Mouse (Mus musculus): ENCODE results near the gene Cers5. TPM values are rescaled to one million over a fixed set of nuclear protein-coding genes. Genes with fewer than 3 reads are reported as not detected.

The Cers5 gene
- polyA plus RNA-seq, 2 experiments: 75.1 to 84.9 TPM

DNA sequence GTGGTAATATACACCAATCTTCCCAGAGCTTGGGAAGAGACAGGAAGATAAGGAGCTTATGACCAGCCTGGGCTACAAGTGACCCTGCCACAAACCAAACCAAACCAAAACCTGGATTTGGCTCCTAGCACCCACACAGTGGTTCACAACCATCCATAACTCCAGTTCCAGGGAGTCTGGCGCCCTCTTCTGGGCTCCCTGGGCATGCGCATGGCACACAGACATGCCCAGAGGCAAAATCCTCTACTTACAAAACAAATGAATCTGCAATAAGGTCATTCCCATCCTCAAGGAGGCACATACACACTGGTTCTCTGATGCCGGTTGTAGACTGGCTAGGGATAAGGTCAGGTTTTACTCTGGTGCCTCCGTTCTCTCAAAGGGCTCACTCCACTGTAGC, 43.3 kb upstream of the Cers5 start:
- Histone ChIP-seq H3K36me3 (ENCODE audit: control insufficient read depth, insufficient read depth, low read length) (peaks cover 25% of the 10 kb centered on the region), H3K4me3 (replicated peaks; ENCODE audit: low read length) (no peak overlapping the region), H3K9me3 (ENCODE audit: control insufficient read depth, low read length) (no peaks in the 10 kb centered on the region), H3K9ac (ENCODE audit: low read depth, low read length, severe bottlenecking) (no peak overlapping the region), H3K4me1 (ENCODE audit: control insufficient read depth, insufficient read depth, low read length) (peaks cover 15% of the 10 kb centered on the region), H3K27me3 (ENCODE audit: control insufficient read depth, insufficient read depth, low read length) (no peaks in the 10 kb centered on the region), H3K4me2 (replicated peaks; ENCODE audit: low read depth, low read length, severe bottlenecking) (no peak overlapping the region), H3K27ac (replicated peaks; ENCODE audit: low read depth, low read length) (no peak overlapping the region)
- 92% methylated on average over 4 of the region's 4 CpGs for WGBS
- no peak for TF ChIP-seq POLR2A (IDR thresholded peaks at IDR 0.05; ENCODE audit: borderline replicate concordance, extremely low read depth, insufficient read depth, insufficient read length)
- ATAC-seq (ENCODE audit: low FRiP score, low read depth) (no peak), DNase-seq (ENCODE audit: low spot score) (no peak)

DNA sequence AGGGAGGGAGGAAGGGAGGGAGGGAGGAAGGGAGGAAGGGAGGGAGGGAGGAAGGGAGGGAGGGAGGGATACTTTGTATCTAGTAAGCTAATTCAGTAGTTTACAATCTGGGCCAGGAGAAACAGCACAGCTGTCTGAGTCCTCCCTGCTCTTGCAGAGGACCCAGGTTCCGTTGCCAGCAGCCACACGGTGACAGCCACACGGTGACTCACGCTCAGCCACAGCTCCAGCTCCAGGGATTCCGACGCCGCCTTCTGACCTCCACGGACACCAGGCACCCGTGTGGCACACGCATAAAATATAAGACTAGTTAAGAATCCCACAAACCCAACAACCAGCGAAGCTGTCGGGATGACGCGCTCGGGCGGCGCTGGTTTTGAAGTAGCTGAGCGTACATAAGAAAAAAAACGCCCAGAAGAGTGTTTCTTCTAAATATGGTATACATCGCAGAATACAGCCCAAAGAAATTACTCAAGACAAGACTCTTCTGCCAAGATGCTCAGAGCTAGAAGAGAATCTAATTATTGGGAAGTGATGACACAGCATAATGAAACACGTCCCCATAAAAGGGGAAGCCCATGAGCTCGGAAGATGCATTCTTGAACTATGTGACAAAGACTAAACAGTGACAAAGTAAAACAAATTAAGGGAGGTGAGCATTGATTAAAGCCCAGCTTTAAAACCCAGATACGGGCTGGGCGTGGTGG, 42.0 kb upstream of the Cers5 start:
- WGBS: 89% methylated on average over 24 of the region's 24 CpGs
- no peak for DNase-seq (ENCODE audit: low spot score)
- no peak for TF ChIP-seq POLR2A (IDR thresholded peaks at IDR 0.05; ENCODE audit: borderline replicate concordance, extremely low read depth, insufficient read depth, insufficient read length)
- ATAC-seq (ENCODE audit: low FRiP score, low read depth): no peak
- Histone ChIP-seq H3K27ac (replicated peaks; ENCODE audit: low read depth, low read length) (no peak overlapping the region), H3K27me3 (ENCODE audit: control insufficient read depth, insufficient read depth, low read length) (no peaks in the 10 kb centered on the region), H3K9ac (ENCODE audit: low read depth, low read length, severe bottlenecking) (no peak overlapping the region), H3K36me3 (ENCODE audit: control insufficient read depth, insufficient read depth, low read length) (peaks cover 25% of the 10 kb centered on the region), H3K9me3 (ENCODE audit: control insufficient read depth, low read length) (no peaks in the 10 kb centered on the region), H3K4me1 (ENCODE audit: control insufficient read depth, insufficient read depth, low read length) (peaks cover 11% of the 10 kb centered on the region), H3K4me3 (replicated peaks; ENCODE audit: low read length) (no peak overlapping the region), H3K4me2 (replicated peaks; ENCODE audit: low read depth, low read length, severe bottlenecking) (no peak overlapping the region)

DNA sequence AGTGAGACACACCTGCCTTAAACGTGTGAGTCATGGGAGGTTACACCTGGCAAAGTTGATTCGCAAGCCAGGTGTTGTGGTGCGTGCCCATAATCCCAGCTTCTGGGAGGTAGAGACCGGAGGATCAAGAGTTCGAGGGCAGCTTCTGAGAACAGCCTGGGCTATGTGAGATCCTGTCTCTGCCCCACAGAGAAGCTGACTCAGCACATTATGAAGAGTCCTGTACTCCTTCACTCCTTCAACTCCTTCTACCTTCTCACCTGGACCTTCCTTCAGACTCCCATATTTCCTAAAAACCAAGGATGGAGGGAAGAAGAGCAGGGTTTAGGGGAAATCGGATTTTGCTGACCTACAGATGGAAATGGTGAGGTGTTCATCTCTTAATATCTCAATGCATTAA, 41.0 kb upstream of the Cers5 start:
- peaks cover 25% of the 10 kb centered on the region for H3K36me3 ChIP-seq (ENCODE audit: control insufficient read depth, insufficient read depth, low read length)
- no peak for TF ChIP-seq POLR2A (IDR thresholded peaks at IDR 0.05; ENCODE audit: borderline replicate concordance, extremely low read depth, insufficient read depth, insufficient read length)
- DNase-seq (ENCODE audit: low spot score) (no peak), ATAC-seq (ENCODE audit: low FRiP score, low read depth) (no peak)
- H3K4me2 ChIP-seq (replicated peaks; ENCODE audit: low read depth, low read length, severe bottlenecking): no peak overlapping the region
- H3K27me3 ChIP-seq (ENCODE audit: control insufficient read depth, insufficient read depth, low read length): no peaks in the 10 kb centered on the region
- H3K4me3 ChIP-seq (replicated peaks; ENCODE audit: low read length): no peak overlapping the region
- no peaks in the 10 kb centered on the region for H3K9me3 ChIP-seq (ENCODE audit: control insufficient read depth, low read length)
- no peak overlapping the region for H3K9ac ChIP-seq (ENCODE audit: low read depth, low read length, severe bottlenecking)
- WGBS: 92% methylated on average over 6 of the region's 6 CpGs
- peaks cover 11% of the 10 kb centered on the region for H3K4me1 ChIP-seq (ENCODE audit: control insufficient read depth, insufficient read depth, low read length)
- H3K27ac ChIP-seq (replicated peaks; ENCODE audit: low read depth, low read length): no peak overlapping the region

DNA sequence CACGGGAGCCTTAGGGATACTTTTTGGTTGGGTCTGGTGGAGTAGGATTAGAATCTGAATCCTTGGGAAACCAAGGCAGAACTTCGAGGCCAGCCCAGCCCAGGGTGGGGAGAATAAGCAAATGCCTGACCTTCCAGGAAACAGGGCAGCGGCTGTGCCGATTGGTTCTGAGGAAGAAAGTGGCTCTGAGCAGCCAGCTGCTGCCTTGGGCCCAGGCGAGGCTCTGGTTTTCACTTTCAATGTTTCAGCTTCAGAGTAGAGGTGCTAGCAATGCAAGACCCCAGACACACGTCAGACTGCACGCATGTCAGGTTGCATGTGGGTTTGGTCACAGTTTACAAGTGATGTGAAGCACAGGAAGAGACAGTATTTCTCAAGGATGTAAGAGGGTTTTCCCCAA, 39.4 kb upstream of the Cers5 start:
- Histone ChIP-seq H3K9me3 (ENCODE audit: control insufficient read depth, low read length) (no peaks in the 10 kb centered on the region), H3K4me1 (ENCODE audit: control insufficient read depth, insufficient read depth, low read length) (peaks cover 14% of the 10 kb centered on the region), H3K27ac (replicated peaks; ENCODE audit: low read depth, low read length) (no peak overlapping the region), H3K4me2 (replicated peaks; ENCODE audit: low read depth, low read length, severe bottlenecking) (no peak overlapping the region), H3K4me3 (replicated peaks; ENCODE audit: low read length) (no peak overlapping the region), H3K27me3 (ENCODE audit: control insufficient read depth, insufficient read depth, low read length) (no peaks in the 10 kb centered on the region), H3K36me3 (ENCODE audit: control insufficient read depth, insufficient read depth, low read length) (peaks cover 31% of the 10 kb centered on the region), H3K9ac (ENCODE audit: low read depth, low read length, severe bottlenecking) (no peak overlapping the region)
- TF ChIP-seq POLR2A (IDR thresholded peaks at IDR 0.05; ENCODE audit: borderline replicate concordance, extremely low read depth, insufficient read depth, insufficient read length): no peak
- ATAC-seq (ENCODE audit: low FRiP score, low read depth): no peak
- WGBS: 59% methylated on average over 7 of the region's 7 CpGs
- DNase-seq (ENCODE audit: low spot score): no peak

DNA sequence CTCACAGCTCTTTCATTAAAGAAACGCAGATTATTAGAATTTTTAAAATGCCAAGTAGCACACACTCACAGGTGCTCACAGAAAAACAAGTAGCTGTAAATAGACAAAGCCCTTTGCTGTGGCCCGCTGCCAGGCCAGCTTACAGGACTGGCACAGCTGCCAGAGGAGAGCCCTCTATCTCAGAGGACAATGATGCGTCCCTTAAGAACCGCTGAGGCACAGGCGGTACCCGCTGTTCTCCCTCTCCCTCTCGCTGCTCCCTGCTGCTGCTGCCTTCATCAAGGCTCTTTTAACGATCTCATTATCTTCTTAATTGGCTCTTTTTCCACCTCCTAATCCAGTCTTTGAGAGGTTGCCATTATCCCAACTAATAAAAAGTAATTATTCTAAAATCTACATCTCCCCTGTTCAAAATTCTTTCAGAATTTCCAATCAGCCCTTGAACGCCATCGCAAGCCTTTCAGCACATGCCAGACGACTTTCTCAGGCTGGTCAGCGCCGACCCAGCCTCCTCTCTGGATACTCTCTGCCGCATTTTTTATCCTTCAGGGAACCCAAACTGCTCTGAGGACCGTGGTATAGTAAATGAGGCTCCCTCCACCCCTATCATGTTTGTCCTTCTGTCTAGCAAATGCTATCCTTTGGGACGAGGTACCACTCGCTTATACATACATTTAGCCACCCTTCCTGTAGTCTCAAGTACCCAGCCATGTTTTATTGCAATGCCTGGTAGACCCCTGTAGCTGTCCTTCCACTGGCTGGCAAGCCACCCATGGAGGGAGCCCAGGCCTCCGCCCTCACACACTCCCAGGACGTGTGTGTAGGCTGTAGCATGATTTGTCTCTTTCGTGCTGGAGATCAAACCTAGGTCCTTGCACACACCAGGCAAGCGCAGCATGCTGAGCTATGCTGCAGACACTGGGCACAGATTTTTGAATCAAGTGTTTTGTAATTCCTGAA, 35.4 kb upstream of the Cers5 start:
- no peaks in the 10 kb centered on the region for H3K27me3 ChIP-seq (ENCODE audit: control insufficient read depth, insufficient read depth, low read length)
- 0 out of 2 replicates have a peak overlapping the region, but pooled peaks have one; percentile 21 for H3K9ac ChIP-seq (ENCODE audit: low read depth, low read length, severe bottlenecking)
- DNase-seq (ENCODE audit: low spot score) (peak; percentile 32), ATAC-seq (ENCODE audit: low FRiP score, low read depth) (no peak)
- peaks cover 18% of the 10 kb centered on the region for H3K4me1 ChIP-seq (ENCODE audit: control insufficient read depth, insufficient read depth, low read length)
- H3K27ac ChIP-seq (replicated peaks; ENCODE audit: low read depth, low read length): 0 out of 2 replicates have a peak overlapping the region, but pooled peaks have one; percentile 1
- H3K36me3 ChIP-seq (ENCODE audit: control insufficient read depth, insufficient read depth, low read length): peaks cover 42% of the 10 kb centered on the region
- 37% methylated on average over 21 of the region's 21 CpGs for WGBS
- no peaks in the 10 kb centered on the region for H3K9me3 ChIP-seq (ENCODE audit: control insufficient read depth, low read length)
- H3K4me3 ChIP-seq (replicated peaks; ENCODE audit: low read length): no peak overlapping the region
- 0 out of 2 replicates have a peak overlapping the region, but pooled peaks have one; percentile 5 for H3K4me2 ChIP-seq (replicated peaks; ENCODE audit: low read depth, low read length, severe bottlenecking)
- TF ChIP-seq POLR2A (IDR thresholded peaks at IDR 0.05; ENCODE audit: borderline replicate concordance, extremely low read depth, insufficient read depth, insufficient read length): no peak
